Mouse (Mus musculus): ENCODE measurements around the gene Gm9903. TPM values are rescaled to one million over a fixed set of nuclear protein-coding genes. Genes with fewer than 3 reads are reported as not detected.

The Gm9903 gene
- polyA plus RNA-seq, 1 experiment, result 0.72 TPM

Other genes starting within 250 kb of the Gm9903 start
- gene Nkx1-1, start 195.9 kb upstream of the Gm9903 start, polyA plus RNA-seq (2012; rRNA removed), result not detected in 2 replicates
- 18.8 and 20.1 TPM in 2 replicates for gene Fam53a, start 290 bp upstream of the Gm9903 start, polyA plus RNA-seq (2012; rRNA removed)
- 28.0 and 30.8 TPM in 2 replicates for gene Slbp, start 22.6 kb downstream of the Gm9903 start, polyA plus RNA-seq (2012; rRNA removed)
- 8.4 and 9.1 TPM in 2 replicates for gene Tacc3, start 28.2 kb downstream of the Gm9903 start, polyA plus RNA-seq (2012; rRNA removed)
- gene Tmem129, start 28.5 kb downstream of the Gm9903 start, polyA plus RNA-seq (2012; rRNA removed), result 34.8 and 36.3 TPM in 2 replicates
- 120 and 135 TPM in 2 replicates for gene Fgfr3, start 91.7 kb downstream of the Gm9903 start, polyA plus RNA-seq (2012; rRNA removed)
- gene Letm1, start 152.9 kb downstream of the Gm9903 start, polyA plus RNA-seq (2012; rRNA removed), result 51.1 and 56.2 TPM in 2 replicates
- gene Nsd2, start 190.8 kb downstream of the Gm9903 start, polyA plus RNA-seq (2012; rRNA removed), result 45.4 and 46.9 TPM in 2 replicates